Mouse (Mus musculus): ENCODE data around the gene Treh.

GRCm38 (mm10) chr9:44733671-44734523 lies 60.9 kb downstream of the Treh start:
- TF ChIP-seq CTCF (IDR thresholded peaks at IDR 0.05; ENCODE audit: control insufficient read depth, insufficient read depth, low read length) (0 out of 2 replicates have a peak, but pooled peaks have one; percentile 0), POLR2A (IDR thresholded peaks at IDR 0.05; ENCODE audit: borderline replicate concordance, control insufficient read depth, low read depth, low read length) (peak; percentile 19; the same call in 1 of the 2 replicates)
